Comparison of ENCODE assay signal across 16 mouse cellular contexts in the genomic region with DNA sequence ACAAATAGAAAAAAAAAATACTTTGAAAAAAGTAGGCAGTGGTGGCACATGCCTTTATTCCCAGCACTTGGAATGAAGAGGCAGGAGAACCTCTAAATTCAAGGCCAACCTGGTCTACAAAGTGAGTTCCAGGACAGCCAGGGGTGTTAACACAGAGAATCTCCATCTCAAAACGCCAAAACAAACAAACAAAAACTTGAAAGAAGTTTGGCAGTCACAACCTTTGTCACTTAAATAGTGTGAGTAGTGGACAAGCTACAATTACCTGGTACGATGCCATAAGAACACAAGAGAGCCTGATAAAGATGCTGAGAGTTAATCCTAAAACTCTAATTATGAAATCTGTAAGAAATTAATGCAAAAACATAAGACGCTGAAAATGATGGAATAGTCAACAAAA.
"Had no signal": no experiment of that assay in that cellular context is flagged by ENCODE, and none has a peak within 500 bp of the region (broad histone marks: within the 10 kb centered on the region; RNA-seq: fewer than 3 reads in every experiment).

No protein-coding gene starts in this region.

- H3K27ac ChIP-seq: neural tube, embryonic 13.5 days; neural tube, embryonic 15.5 days; stomach, embryonic 15.5 days; stomach, postnatal 0 days had no signal

- H3K27me3 ChIP-seq: neural tube, embryonic 13.5 days; neural tube, embryonic 15.5 days; stomach, embryonic 15.5 days had no signal

- H3K9me3 ChIP-seq: neural tube, embryonic 13.5 days; neural tube, embryonic 15.5 days; stomach, embryonic 15.5 days had no signal

- H3K36me3 ChIP-seq: neural tube, embryonic 13.5 days; neural tube, embryonic 15.5 days; stomach, embryonic 15.5 days had no signal

- DNase-seq: retina, postnatal 1 day; right cerebral cortex, adult 18-20 months; right cerebral cortex, postnatal 14 days; right cerebral cortex, postnatal 25 days; right cerebral cortex, postnatal 4 days; spleen, adult 18-20 months; thymus, adult 18-20 months; thymus, adult 2 months; thymus, postnatal 14 days; thymus, postnatal 25 days; thymus, postnatal 36 days; thymus, postnatal 4 days had no signal

- H3K4me2 ChIP-seq: neural tube, embryonic 13.5 days; neural tube, embryonic 15.5 days; stomach, embryonic 15.5 days had no signal

- H3K9ac ChIP-seq: neural tube, embryonic 13.5 days; neural tube, embryonic 15.5 days; stomach, embryonic 15.5 days had no signal

- H3K4me3 ChIP-seq: neural tube, embryonic 13.5 days; neural tube, embryonic 15.5 days; stomach, embryonic 15.5 days had no signal
